Mouse (Mus musculus): ENCODE results near the gene Olfr1426.
"Not testable (repeated sequence)": the region's sequence is repeated elsewhere in the genome, so short reads cannot be mapped to it uniquely, and the experiment has no call there.

Gene Olfr1426

DNA sequence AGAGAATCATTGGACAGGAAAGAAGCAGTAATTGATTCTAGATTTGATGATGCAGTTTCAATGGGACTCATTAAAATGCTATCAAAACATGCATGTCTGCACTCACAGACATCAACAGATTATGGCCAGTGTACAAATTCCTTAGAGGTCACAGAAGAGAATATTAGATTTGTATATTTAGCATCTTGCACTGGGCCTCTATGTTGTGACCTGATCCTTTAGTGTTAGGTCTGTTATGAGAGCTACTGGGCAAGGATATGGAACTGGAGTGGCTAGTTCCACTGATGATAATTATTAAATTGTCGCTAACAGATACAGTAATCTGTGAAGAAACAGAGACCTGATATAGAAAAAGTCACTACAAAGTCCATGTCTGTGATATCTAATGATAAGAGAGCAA, at the start of gene Olfr1426:
Olfr1426 (minus strand) TSS at position 101 of the 400 bp plus-strand sequence.
- no peak for DNase-seq (ENCODE audit: low spot score)

DNA sequence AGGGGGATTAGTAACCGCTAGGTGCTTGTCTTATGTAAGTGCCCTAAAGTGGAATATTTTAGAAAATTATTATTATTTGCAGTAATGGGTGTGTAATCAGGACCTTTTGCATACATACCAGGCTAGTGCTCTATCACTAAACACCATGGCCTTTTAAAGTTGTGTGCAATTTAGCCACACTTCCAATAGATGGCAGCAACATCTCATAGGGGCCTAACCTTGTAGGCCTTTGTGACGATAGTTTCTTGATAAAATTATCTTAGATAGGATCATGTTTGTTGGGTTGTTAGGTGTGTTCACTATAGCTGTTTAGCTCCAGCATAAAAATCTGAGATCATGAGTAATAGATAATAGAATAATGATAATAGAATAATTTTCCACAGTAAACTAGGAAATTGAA, 42.5 kb upstream of the Olfr1426 start:
- DNase-seq (ENCODE audit: low spot score), result peak; percentile 65

DNA sequence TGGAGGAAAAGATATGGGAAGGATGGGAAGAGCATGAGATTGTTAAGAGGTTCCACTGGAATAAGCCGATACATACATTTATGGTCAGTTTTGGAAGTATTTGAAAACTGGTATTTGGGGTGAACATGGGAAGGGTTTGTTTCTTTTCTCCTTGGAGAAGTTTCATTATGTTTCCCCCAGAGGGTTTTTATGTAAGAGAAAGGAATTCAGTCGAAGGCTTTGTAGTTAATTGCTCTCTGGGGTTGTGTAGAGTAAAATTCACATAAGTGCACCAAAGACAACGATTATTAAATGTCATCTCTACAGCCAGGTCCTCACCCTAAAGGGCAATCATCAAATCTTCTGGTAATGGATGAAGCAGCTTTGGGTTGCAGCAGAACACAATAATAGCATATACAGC, 31.3 kb upstream of the Olfr1426 start, which contains the start of gene Olfr76:
Olfr76 (minus strand) TSS at position 101 of the 400 bp plus-strand sequence.
- DNase-seq (ENCODE audit: low spot score), result no peak

GRCm38 (mm10) chr19:12116464-12116863, 24.7 kb upstream of the Olfr1426 start:
- no peak for DNase-seq (ENCODE audit: low spot score)

DNA sequence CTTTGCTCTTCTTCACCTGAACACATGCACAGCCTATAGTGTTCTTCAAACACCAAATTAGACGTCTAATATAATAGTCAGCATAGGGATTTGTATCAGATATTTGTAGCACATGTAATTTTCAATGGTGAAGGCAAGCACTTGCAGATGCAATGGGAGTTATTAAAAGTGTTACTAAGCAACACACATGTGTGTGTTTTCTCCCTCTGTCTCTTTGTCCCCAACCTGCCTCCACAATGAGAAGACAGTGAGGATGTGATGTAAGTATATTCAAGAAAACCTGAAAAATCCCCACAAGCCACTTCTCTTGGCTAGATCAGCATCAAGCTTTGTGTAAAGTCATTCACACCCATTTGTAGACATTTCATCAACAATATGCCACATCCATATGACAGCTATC, 24.0 kb upstream of the Olfr1426 start, which contains the start of gene Olfr1428:
Olfr1428 (minus strand) TSS at position 101 of the 400 bp plus-strand sequence.
- no peak for DNase-seq (ENCODE audit: low spot score)

DNA sequence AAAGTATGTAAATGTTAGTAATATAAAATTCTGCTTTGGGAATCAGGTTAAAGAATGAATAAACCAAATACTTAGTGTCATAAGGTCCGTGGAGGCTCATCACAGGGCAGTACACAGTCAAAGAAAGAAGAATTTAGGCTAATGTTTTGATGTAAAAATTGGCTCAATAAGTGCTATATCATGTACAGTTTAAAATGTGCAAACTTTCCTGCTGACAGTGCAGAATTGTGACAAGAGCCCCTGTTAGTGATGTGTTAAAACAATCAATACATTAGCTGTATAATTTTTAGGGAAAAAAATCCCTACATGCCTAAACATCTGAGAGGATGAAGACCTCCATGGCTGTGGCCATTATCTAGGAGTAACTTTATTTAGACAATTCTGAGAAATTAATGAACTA, 22.0 kb upstream of the Olfr1426 start:
- no peak for DNase-seq (ENCODE audit: low spot score)

- DNase-seq (ENCODE audit: low spot score), result no peak
Measured at GRCm38 (mm10) chr19:12104541-12104940, 12.7 kb upstream of the Olfr1426 start.

DNA sequence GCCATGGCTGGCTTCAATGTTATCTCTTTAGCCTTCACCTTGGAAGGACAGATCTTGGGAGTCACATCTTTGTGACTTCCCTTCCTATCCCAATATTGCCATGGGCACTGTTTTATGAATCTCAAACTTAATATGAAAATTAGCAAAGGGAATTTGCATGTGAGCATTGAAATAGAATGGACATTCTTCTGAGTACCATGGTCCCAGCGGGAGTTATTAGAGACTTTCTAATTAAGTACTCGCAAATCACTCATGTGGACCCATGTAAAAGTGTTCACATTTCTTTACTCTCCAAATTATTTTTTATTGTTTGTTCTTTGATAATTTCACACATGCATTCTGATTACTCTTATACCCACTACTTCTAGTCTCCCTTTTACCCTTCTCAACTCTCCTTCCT, 11.4 kb upstream of the Olfr1426 start, which contains the start of gene Olfr1427:
Olfr1427 (minus strand) TSS at position 101 of the 400 bp plus-strand sequence.
- no peak for DNase-seq (ENCODE audit: low spot score)

DNA sequence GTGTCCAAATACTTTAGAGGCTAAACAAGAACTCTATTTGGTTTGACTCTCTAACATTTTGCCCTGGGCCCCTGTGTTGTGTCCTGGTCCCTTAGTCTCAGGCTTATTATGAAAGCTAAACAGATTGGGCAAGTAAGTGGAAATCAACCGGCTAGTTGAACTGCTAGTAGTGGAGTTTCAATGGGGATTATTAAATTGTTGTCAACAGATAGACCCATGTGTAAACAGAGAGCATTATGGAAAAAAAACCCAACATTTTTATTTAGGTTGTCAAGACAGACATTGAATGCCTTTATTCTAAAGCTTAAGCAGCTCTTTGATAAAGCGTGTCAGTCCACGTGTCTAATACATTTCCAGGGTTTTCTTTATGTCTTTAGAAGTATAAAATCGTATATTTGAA, 14.2 kb downstream of the Olfr1426 start, which contains the start of gene Olfr1425:
Olfr1425 (minus strand) TSS at position 101 of the 400 bp plus-strand sequence.
- not testable (repeated sequence) for DNase-seq (ENCODE audit: low spot score)

DNA sequence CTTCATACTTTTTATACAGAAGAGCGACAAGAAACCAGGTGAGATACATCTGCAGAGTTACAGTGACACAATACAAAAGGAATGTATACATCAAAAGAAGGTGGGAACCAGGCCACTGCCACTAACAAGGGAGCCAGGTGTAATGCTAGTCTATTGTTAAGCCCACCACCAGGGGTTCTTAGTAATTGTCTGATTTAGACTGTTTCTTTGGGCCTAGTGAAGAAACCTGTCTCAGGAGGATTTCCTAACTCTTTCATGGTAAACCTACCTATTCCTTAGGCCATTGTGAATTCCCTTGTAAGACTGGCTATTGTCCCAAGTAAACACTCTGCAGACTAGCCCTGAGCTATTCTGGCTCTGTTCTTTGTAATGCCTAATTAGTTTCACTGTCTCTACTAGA, 22.3 kb downstream of the Olfr1426 start:
- not testable (repeated sequence) for DNase-seq (ENCODE audit: low spot score)

DNA sequence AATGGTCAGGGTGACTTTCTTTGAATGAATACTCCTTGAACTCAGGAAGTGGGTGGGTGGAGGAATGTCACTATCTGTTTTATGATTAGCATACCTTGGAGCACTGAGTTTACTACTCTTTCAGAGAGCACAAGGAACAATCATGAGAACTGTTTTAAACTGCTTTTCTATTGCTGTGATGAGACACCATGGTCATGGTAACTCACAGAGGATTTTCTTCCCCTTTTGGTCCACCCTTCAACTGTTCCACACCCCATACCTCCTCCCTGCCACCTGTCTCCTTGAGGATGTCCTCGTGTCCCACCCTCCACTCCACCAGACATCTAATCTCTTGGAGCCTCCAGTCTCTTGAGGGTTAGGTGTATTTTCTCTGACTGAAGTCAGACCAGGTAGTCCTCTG, 24.0 kb downstream of the Olfr1426 start:
- DNase-seq (ENCODE audit: low spot score), result not testable (repeated sequence)

GRCm38 (mm10) chr19:12062582-12062981, 29.2 kb downstream of the Olfr1426 start, which contains the start of gene Olfr1424:
Olfr1424 (minus strand) TSS chr19:12062682.
- DNase-seq (ENCODE audit: low spot score), result not testable (repeated sequence)

DNA sequence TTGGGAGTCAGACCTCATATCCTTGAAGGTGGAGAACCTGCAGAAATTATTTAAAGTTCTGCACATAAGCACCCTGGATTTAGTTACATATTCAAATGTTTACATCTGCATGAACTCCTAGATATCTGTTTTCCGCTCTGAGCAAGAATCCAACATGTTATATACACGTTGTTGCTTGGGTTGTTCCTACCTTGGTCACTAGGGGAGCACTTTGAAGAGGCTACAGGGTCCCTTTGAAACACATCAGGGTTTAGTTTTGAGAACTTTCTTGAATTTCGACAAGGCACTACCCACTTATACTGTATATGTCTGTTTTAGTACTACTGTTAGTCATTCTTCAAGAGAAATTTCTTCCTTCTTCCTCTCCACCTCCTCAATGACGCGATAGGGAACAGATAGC, 48.6 kb downstream of the Olfr1426 start:
- no peak for DNase-seq (ENCODE audit: low spot score)

DNA sequence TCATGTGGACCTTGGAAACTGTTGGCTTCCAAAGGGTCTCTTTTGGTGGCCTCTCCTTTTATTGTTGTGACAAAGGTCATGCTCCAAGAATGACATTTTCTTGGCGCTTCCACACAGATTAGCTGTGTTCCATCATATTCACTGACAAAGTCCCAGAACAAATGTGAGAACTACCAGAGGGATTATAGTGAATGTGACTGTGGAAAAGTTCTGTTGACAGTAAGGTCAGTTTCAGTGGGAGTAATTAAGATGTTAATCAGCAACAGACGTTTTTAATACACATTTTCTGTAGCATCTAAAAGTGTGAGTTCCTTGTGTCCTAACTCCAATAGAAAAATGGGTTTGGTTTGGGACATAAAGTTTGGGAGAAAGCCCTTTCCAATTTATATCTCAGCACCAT, 50.6 kb downstream of the Olfr1426 start, which contains the start of gene Olfr1423:
Olfr1423 (minus strand) TSS at position 101 of the 400 bp plus-strand sequence.
- no peak for DNase-seq (ENCODE audit: low spot score)

GRCm38 (mm10) chr19:12037727-12038126, 54.1 kb downstream of the Olfr1426 start:
- DNase-seq (ENCODE audit: low spot score), result no peak

All from embryo, embryonic 10 days (tissue).